Mouse (Mus musculus) midbrain, embryonic 13.5 days (tissue): ENCODE measurements around the gene Slc25a42. TPM values are rescaled to one million over a fixed set of nuclear protein-coding genes. Genes with fewer than 3 reads are reported as not detected.
"Not testable (repeated sequence)": the region's sequence is repeated elsewhere in the genome, so short reads cannot be mapped to it uniquely, and the experiment has no call there.

Experiments used
- ATAC-seq: fragments of 200-750 bp; cut with Nextera tagmentation; 2 replicates; pipeline ENCODE4 v1.8.0; 2017; ENCODE audit warnings: mild to moderate bottlenecking, moderate TSS enrichment, moderate library complexity
- H3K27ac ChIP-seq: fragments of 300-500 bp; sonication (generic); 2 replicates; pipeline ENCODE4 v1.5.1; 2015; ENCODE audit warnings: inconsistent platforms, mild to moderate bottlenecking, moderate library complexity
- H3K27me3 ChIP-seq: fragments of 300-500 bp; sonication (generic); 2 replicates; pipeline ENCODE4 v1.6.1; 2015; ENCODE audit warnings: mild to moderate bottlenecking, inconsistent platforms
- H3K36me3 ChIP-seq: fragments of 300-500 bp; sonication (generic); 2 replicates; pipeline ENCODE4 v1.6.1; 2015; ENCODE audit warnings: mild to moderate bottlenecking, inconsistent platforms
- H3K4me1 ChIP-seq: fragments of 300-500 bp; sonication (generic); replicated peaks from 2 replicates; pipeline ENCODE4 v1.6.1; 2015; ENCODE audit warnings: inconsistent platforms
- H3K4me2 ChIP-seq: fragments of 300-500 bp; sonication (generic); replicated peaks from 2 replicates; pipeline ENCODE4 v1.6.1; 2015; ENCODE audit warnings: moderate library complexity, mild to moderate bottlenecking, inconsistent platforms
- H3K4me3 ChIP-seq: fragments of 300-500 bp; sonication (generic); replicated peaks from 2 replicates; pipeline ENCODE4 v1.5.1; 2015; ENCODE audit warnings: mild to moderate bottlenecking, inconsistent platforms
- H3K9ac ChIP-seq: fragments of 300-500 bp; sonication (generic); replicated peaks from 2 replicates; pipeline ENCODE4 v1.6.1; 2015; ENCODE audit warnings: mild to moderate bottlenecking, inconsistent platforms
- H3K9me3 ChIP-seq: fragments of 300-500 bp; sonication (generic); 2 replicates; pipeline ENCODE4 v1.6.1; 2016; ENCODE audit warnings: mild to moderate bottlenecking, inconsistent platforms
- WGBS: fragments of 180-500 bp; shearing (Covaris S2); methylation state at CpG from one replicate; pipeline ENCODE4 v1.1.7; 2015; 5-methylcytosine and 5-hydroxymethylcytosine counted together
- polyA plus RNA-seq: library from polyadenylated mRNA; unstranded; fragments of >200 nt; fragmentation: Nextera tagmentation; extraction: Ambion mirVana; gene quantifications from 2 replicates; pipeline ENCODE4 v1.2.1, GENCODE M21; 2015

Slc25a42 gene
- polyA plus RNA-seq, 1 experiment from 2014 or later: 4.3 TPM

- H3K4me2 ChIP-seq: no peak overlapping the region
- H3K4me1 ChIP-seq: peaks cover 32% of the 10 kb centered on the region
- 92% methylated on average over 9 of the region's 9 CpGs for WGBS
- peaks cover 45% of the 10 kb centered on the region for H3K36me3 ChIP-seq
- H3K27ac ChIP-seq: no peak overlapping the region
- no peak overlapping the region for H3K9ac ChIP-seq
- no peaks in the 10 kb centered on the region for H3K27me3 ChIP-seq
- no peak for ATAC-seq
- no peaks in the 10 kb centered on the region for H3K9me3 ChIP-seq
- no peak overlapping the region for H3K4me3 ChIP-seq
Measured at GRCm38 (mm10) chr8:70230837-70231236, 18.7 kb upstream of the Slc25a42 start.

- Histone ChIP-seq H3K4me1 (peaks cover 15% of the 10 kb centered on the region), H3K36me3 (peaks cover 73% of the 10 kb centered on the region), H3K27ac (no peak overlapping the region), H3K4me3 (no peak overlapping the region), H3K9me3 (no peaks in the 10 kb centered on the region), H3K9ac (no peak overlapping the region), H3K27me3 (no peaks in the 10 kb centered on the region), H3K4me2 (no peak overlapping the region)
- WGBS: 31% methylated on average over 4 of the region's 4 CpGs
- no peak for ATAC-seq
Measured at GRCm38 (mm10) chr8:70227997-70228396, 15.9 kb upstream of the Slc25a42 start.

GRCm38 (mm10) chr8:70223341-70223740 is 11.2 kb upstream of the Slc25a42 start:
- WGBS: 46% methylated on average over 6 of the region's 6 CpGs
- Histone ChIP-seq H3K36me3 (peaks cover 75% of the 10 kb centered on the region), H3K27ac (no peak overlapping the region), H3K4me2 (no peak overlapping the region), H3K9ac (no peak overlapping the region), H3K9me3 (no peaks in the 10 kb centered on the region), H3K4me1 (peaks cover 10% of the 10 kb centered on the region; the same call in 1 of the 2 replicates), H3K27me3 (no peaks in the 10 kb centered on the region; the same call in 1 of the 2 replicates), H3K4me3 (no peak overlapping the region)
- no peak for ATAC-seq

- H3K4me1 ChIP-seq: 0 out of 2 replicates have a peak, but pooled peaks cover 4% of the 10 kb centered on the region
- peaks cover 64% of the 10 kb centered on the region for H3K36me3 ChIP-seq
- no peaks in the 10 kb centered on the region for H3K9me3 ChIP-seq
- no peak overlapping the region for H3K4me3 ChIP-seq
- WGBS: 94% methylated on average over 12 of the region's 12 CpGs
- H3K27ac ChIP-seq: no peak overlapping the region
- H3K9ac ChIP-seq: no peak overlapping the region
- ATAC-seq: no peak
- H3K4me2 ChIP-seq: no peak overlapping the region
- H3K27me3 ChIP-seq: no peaks in the 10 kb centered on the region; the same call in 1 of the 2 replicates
Measured at GRCm38 (mm10) chr8:70222041-70222440, 9.9 kb upstream of the Slc25a42 start.

GRCm38 (mm10) chr8:70220911-70221310 is 8.8 kb upstream of the Slc25a42 start:
- Histone ChIP-seq H3K27me3 (peaks cover 5% of the 10 kb centered on the region; the same call in 1 of the 2 replicates), H3K27ac (no peak overlapping the region), H3K36me3 (peaks cover 59% of the 10 kb centered on the region), H3K9ac (no peak overlapping the region), H3K4me1 (0 out of 2 replicates have a peak, but pooled peaks cover 4% of the 10 kb centered on the region), H3K9me3 (no peaks in the 10 kb centered on the region), H3K4me3 (no peak overlapping the region), H3K4me2 (no peak overlapping the region)
- WGBS: 95% methylated on average over 3 of the region's 3 CpGs
- ATAC-seq: no peak

GRCm38 (mm10) chr8:70220236-70220840 is 8.2 kb upstream of the Slc25a42 start:
- ATAC-seq: no peak
- Histone ChIP-seq H3K27ac (no peak overlapping the region), H3K27me3 (peaks cover 5% of the 10 kb centered on the region; the same call in 1 of the 2 replicates), H3K9ac (no peak overlapping the region), H3K4me2 (no peak overlapping the region), H3K4me3 (no peak overlapping the region), H3K4me1 (0 out of 2 replicates have a peak, but pooled peaks cover 4% of the 10 kb centered on the region), H3K9me3 (no peaks in the 10 kb centered on the region), H3K36me3 (peaks cover 54% of the 10 kb centered on the region)
- 79% methylated on average over 8 of the region's 8 CpGs for WGBS

- peaks cover 5% of the 10 kb centered on the region; the same call in 1 of the 2 replicates for H3K27me3 ChIP-seq
- 0 out of 2 replicates have a peak, but pooled peaks cover 4% of the 10 kb centered on the region for H3K4me1 ChIP-seq
- no peak overlapping the region for H3K27ac ChIP-seq
- no peak overlapping the region for H3K4me2 ChIP-seq
- no peak overlapping the region for H3K4me3 ChIP-seq
- WGBS: 57% methylated on average over 5 of the region's 5 CpGs
- H3K36me3 ChIP-seq: peaks cover 42% of the 10 kb centered on the region
- no peak overlapping the region for H3K9ac ChIP-seq
- H3K9me3 ChIP-seq: no peaks in the 10 kb centered on the region
- ATAC-seq: no peak
Measured at GRCm38 (mm10) chr8:70219107-70219684, 7.1 kb upstream of the Slc25a42 start.

- H3K4me2 ChIP-seq: no peak overlapping the region
- H3K27ac ChIP-seq: no peak overlapping the region
- peaks cover 5% of the 10 kb centered on the region; the same call in 1 of the 2 replicates for H3K27me3 ChIP-seq
- no peak for ATAC-seq
- H3K9ac ChIP-seq: no peak overlapping the region
- no peak overlapping the region for H3K4me3 ChIP-seq
- H3K9me3 ChIP-seq: no peaks in the 10 kb centered on the region
- H3K4me1 ChIP-seq: peaks cover 9% of the 10 kb centered on the region; the same call in 1 of the 2 replicates
- peaks cover 25% of the 10 kb centered on the region for H3K36me3 ChIP-seq
Measured at GRCm38 (mm10) chr8:70217441-70217840, 5.3 kb upstream of the Slc25a42 start.

- Histone ChIP-seq H3K4me3 (no peak overlapping the region), H3K4me1 (peaks cover 11% of the 10 kb centered on the region), H3K27ac (no peak overlapping the region), H3K36me3 (peaks cover 16% of the 10 kb centered on the region), H3K9me3 (no peaks in the 10 kb centered on the region), H3K4me2 (no peak overlapping the region), H3K9ac (no peak overlapping the region), H3K27me3 (peaks cover 5% of the 10 kb centered on the region; the same call in 1 of the 2 replicates)
- WGBS: 58% methylated on average over 1 of the region's 1 CpGs
- ATAC-seq: no peak
Measured at GRCm38 (mm10) chr8:70216566-70216965, 4.5 kb upstream of the Slc25a42 start.

- 79% methylated on average over 3 of the region's 3 CpGs for WGBS
- H3K27me3 ChIP-seq, ATAC-seq: not testable (repeated sequence)
Measured at GRCm38 (mm10) chr8:70216161-70216560, 4.1 kb upstream of the Slc25a42 start.

GRCm38 (mm10) chr8:70215092-70215491 is 3.0 kb upstream of the Slc25a42 start:
- Histone ChIP-seq H3K4me3 (no peak overlapping the region), H3K4me1 (peaks cover 23% of the 10 kb centered on the region), H3K9me3 (no peaks in the 10 kb centered on the region), H3K27me3 (peaks cover 18% of the 10 kb centered on the region), H3K4me2 (no peak overlapping the region), H3K9ac (no peak overlapping the region), H3K27ac (no peak overlapping the region), H3K36me3 (peaks cover 1% of the 10 kb centered on the region)
- ATAC-seq: no peak
- 77% methylated on average over 5 of the region's 5 CpGs for WGBS

More at GRCm38 (mm10) chr8:70216161-70216560, 4.1 kb upstream of the Slc25a42 start:
- H3K9me3 ChIP-seq, H3K4me2 ChIP-seq, H3K27ac ChIP-seq, H3K9ac ChIP-seq, H3K4me3 ChIP-seq: not testable (repeated sequence)
- Histone ChIP-seq H3K4me1 (peaks cover 14% of the 10 kb centered on the region), H3K36me3 (peaks cover 12% of the 10 kb centered on the region)

- H3K36me3 ChIP-seq: no peaks in the 10 kb centered on the region
- no peak overlapping the region for H3K4me3 ChIP-seq
- H3K27ac ChIP-seq: no peak overlapping the region
- H3K9ac ChIP-seq: no peak overlapping the region
- 78% methylated on average over 3 of the region's 3 CpGs for WGBS
- H3K27me3 ChIP-seq: peaks cover 23% of the 10 kb centered on the region
- H3K4me1 ChIP-seq: peaks cover 23% of the 10 kb centered on the region
- H3K9me3 ChIP-seq: no peaks in the 10 kb centered on the region
- H3K4me2 ChIP-seq: no peak overlapping the region
- ATAC-seq: no peak
Measured at GRCm38 (mm10) chr8:70214411-70214810, 2.3 kb upstream of the Slc25a42 start.
